ENCODE assay signal across 13 mouse cellular contexts in the genomic region with DNA sequence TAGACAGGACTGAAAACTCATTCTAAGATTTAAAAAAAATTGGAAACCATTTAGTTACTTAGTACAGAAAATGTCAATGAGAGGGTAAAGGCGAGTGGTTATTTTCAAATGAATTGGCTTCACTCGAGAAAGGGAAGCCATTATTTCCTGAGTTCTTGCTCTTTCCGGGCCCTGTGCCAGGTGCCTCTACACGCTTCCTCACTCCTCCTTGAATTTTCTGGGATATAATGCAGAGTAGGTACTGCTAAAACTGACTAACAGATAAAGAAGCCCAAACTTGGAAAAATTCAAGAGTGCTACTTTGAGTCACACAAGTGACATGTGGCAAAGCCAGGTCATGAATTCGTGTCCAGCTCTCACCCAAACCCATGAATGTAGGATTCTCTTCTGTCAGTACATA.
A peak's percentile ranks its signal among the peaks of the same experiment; 100 is the strongest.
DNase-seq lines count a peak whose midpoint lies in the region; ATAC-seq and TF ChIP-seq lines count a peak whose summit lies in the region.
"Had no signal": no experiment of that assay in that cellular context is flagged by ENCODE, and none has a peak within 500 bp of the region (broad histone marks: within the 10 kb centered on the region; RNA-seq: fewer than 3 reads in every experiment).

No protein-coding gene starts in this region.

- no peaks in the 10 kb centered on the region for H3K27me3 ChIP-seq in heart, embryonic 12.5 days (replicated peaks)
- H3K27me3 ChIP-seq: forebrain, embryonic 13.5 days; hindbrain, embryonic 15.5 days; megakaryocyte, embryonic 14.5 days had no signal

- intact Hi-C loops in left cerebral cortex, postnatal 4 days (cut with DNase I): no loop called here

- peak; percentile 4 for DNase-seq in adrenal gland, postnatal 25 days
- no peak for DNase-seq in adrenal gland, postnatal 4 days (ENCODE audit: low spot score in 2 of 2)
- no peak for DNase-seq in heart, adult 8-10 months (ENCODE audit: low spot score)
- peak; percentile 6 for DNase-seq in left cerebral cortex, postnatal 4 days
- no peak for DNase-seq in left cerebral cortex, adult 11 months (ENCODE audit: low spot score)
- peak; percentile 33 for DNase-seq in Muller cell, postnatal 12 days (ENCODE audit: inconsistent ontology term)
- DNase-seq in layer of hippocampus, adult 2 months (ENCODE audit: low spot score in 2 of 2): no peak
- DNase-seq: gastrocnemius, postnatal 14 days; liver, postnatal 0 days had no signal

- no peaks in the 10 kb centered on the region for H3K4me1 ChIP-seq in heart, embryonic 12.5 days (replicated peaks)
- H3K4me1 ChIP-seq: megakaryocyte, embryonic 14.5 days had no signal

- H3K9me3 ChIP-seq in heart, embryonic 12.5 days (replicated peaks): no peaks in the 10 kb centered on the region
- H3K9me3 ChIP-seq: forebrain, embryonic 13.5 days; hindbrain, embryonic 15.5 days; megakaryocyte, embryonic 14.5 days had no signal

- ATAC-seq in heart, embryonic 12.5 days (ENCODE audit: insufficient number of reproducible peaks, low FRiP score): no peak; the same call in 1 of the 2 replicates
- ATAC-seq: forebrain, embryonic 13.5 days; liver, postnatal 0 days had no signal

- H3K4me2 ChIP-seq in heart, embryonic 12.5 days: no peak overlapping the region
- H3K4me2 ChIP-seq: forebrain, embryonic 13.5 days; hindbrain, embryonic 15.5 days had no signal

- no peak for TF ChIP-seq CTCF in layer of hippocampus, adult 2 months (conservative IDR thresholded peaks at IDR 0.05)

- 49% methylated on average over 5 of the region's 5 CpGs for WGBS in heart, embryonic 12.5 days

- no peaks in the 10 kb centered on the region for H3K36me3 ChIP-seq in heart, embryonic 12.5 days
- H3K36me3 ChIP-seq: hindbrain, embryonic 15.5 days had no signal

- H3K27ac ChIP-seq in heart, embryonic 12.5 days (ENCODE audit: poor library complexity, severe bottlenecking): peak overlapping the region; percentile 76
- H3K27ac ChIP-seq in layer of hippocampus, adult 2 months: no peak overlapping the region
- H3K27ac ChIP-seq: forebrain, embryonic 13.5 days; hindbrain, embryonic 15.5 days had no signal

- no peak overlapping the region for H3K9ac ChIP-seq in heart, embryonic 12.5 days
- H3K9ac ChIP-seq: forebrain, embryonic 13.5 days; hindbrain, embryonic 15.5 days; liver, postnatal 0 days had no signal

- no peak overlapping the region for H3K4me3 ChIP-seq in heart, embryonic 12.5 days
- no peak overlapping the region for H3K4me3 ChIP-seq in layer of hippocampus, adult 2 months
- H3K4me3 ChIP-seq: forebrain, embryonic 13.5 days; hindbrain, embryonic 15.5 days; megakaryocyte, embryonic 14.5 days had no signal

Comparison
In these comparisons a context has a peak if more than half of its experiments do, and no peak if none do; other contexts are left out.
1. DNase-seq: peak in adrenal gland, postnatal 25 days (single experiment), left cerebral cortex, postnatal 4 days (single experiment) and Muller cell, postnatal 12 days (single experiment); none in adrenal gland, postnatal 4 days (0 of 2), heart, adult 8-10 months (single experiment), left cerebral cortex, adult 11 months (single experiment) and layer of hippocampus, adult 2 months (0 of 2).